Mouse (Mus musculus): ENCODE data around the gene Gpr21.
"Not testable (repeated sequence)": the region's sequence is repeated elsewhere in the genome, so short reads cannot be mapped to it uniquely, and the experiment has no call there.

Gpr21 gene

GRCm38 (mm10) chr2:37516030-37516710 lies at the start of gene Gpr21:
TSS of gene Gpr21 (plus strand) at chr2:37516332.
- DNase-seq (ENCODE audit: low read depth) = no peak

GRCm38 (mm10) chr2:37479559-37479958 lies 36.6 kb upstream of the Gpr21 start:
- no peak for DNase-seq (ENCODE audit: low read depth)

- DNase-seq (ENCODE audit: low read depth) = no peak
Observed at GRCm38 (mm10) chr2:37480039-37480438, 36.1 kb upstream of the Gpr21 start.

- DNase-seq (ENCODE audit: low read depth) = no peak
Observed at GRCm38 (mm10) chr2:37484165-37484564, 32.0 kb upstream of the Gpr21 start.

- DNase-seq (ENCODE audit: low read depth) = peak; percentile 47
Observed at GRCm38 (mm10) chr2:37485370-37485769, 30.8 kb upstream of the Gpr21 start.

- DNase-seq (ENCODE audit: low read depth) = no peak
Observed at GRCm38 (mm10) chr2:37486408-37486807, 29.7 kb upstream of the Gpr21 start.

- DNase-seq (ENCODE audit: low read depth) = no peak
Observed at GRCm38 (mm10) chr2:37488956-37489355, 27.2 kb upstream of the Gpr21 start.

- DNase-seq (ENCODE audit: low read depth) = no peak
Observed at GRCm38 (mm10) chr2:37497321-37497720, 18.8 kb upstream of the Gpr21 start.

GRCm38 (mm10) chr2:37505856-37506255 lies 10.3 kb upstream of the Gpr21 start:
- not testable (repeated sequence) for DNase-seq (ENCODE audit: low read depth)

GRCm38 (mm10) chr2:37511134-37511901 lies 4.8 kb upstream of the Gpr21 start:
- DNase-seq (ENCODE audit: low read depth) = no peak

GRCm38 (mm10) chr2:37516922-37517462 lies 860 bp downstream of the Gpr21 start:
- DNase-seq (ENCODE audit: low read depth) = no peak

GRCm38 (mm10) chr2:37518561-37519285 lies 2.6 kb downstream of the Gpr21 start:
- DNase-seq (ENCODE audit: low read depth) = no peak

- DNase-seq (ENCODE audit: low read depth) = no peak
Observed at GRCm38 (mm10) chr2:37519286-37519640, 3.1 kb downstream of the Gpr21 start.

GRCm38 (mm10) chr2:37527587-37527986 lies 11.5 kb downstream of the Gpr21 start:
- DNase-seq (ENCODE audit: low read depth) = no peak

- no peak for DNase-seq (ENCODE audit: low read depth)
Observed at GRCm38 (mm10) chr2:37529397-37529796, 13.3 kb downstream of the Gpr21 start.

- DNase-seq (ENCODE audit: low read depth) = no peak
Observed at GRCm38 (mm10) chr2:37530766-37531165, 14.6 kb downstream of the Gpr21 start.

- DNase-seq (ENCODE audit: low read depth) = no peak
Observed at GRCm38 (mm10) chr2:37531639-37532038, 15.5 kb downstream of the Gpr21 start.

- no peak for DNase-seq (ENCODE audit: low read depth)
Observed at GRCm38 (mm10) chr2:37549346-37550012, 33.3 kb downstream of the Gpr21 start.

- DNase-seq (ENCODE audit: low read depth) = no peak
Observed at GRCm38 (mm10) chr2:37556366-37556765, 40.2 kb downstream of the Gpr21 start.

- DNase-seq (ENCODE audit: low read depth) = no peak
Observed at GRCm38 (mm10) chr2:37565579-37565978, 49.4 kb downstream of the Gpr21 start.

GRCm38 (mm10) chr2:37566035-37566434 lies 49.9 kb downstream of the Gpr21 start:
- no peak for DNase-seq (ENCODE audit: low read depth)

- DNase-seq (ENCODE audit: low read depth) = no peak
Observed at GRCm38 (mm10) chr2:37569888-37570287, 53.8 kb downstream of the Gpr21 start.

Measured in c-Kit-positive CD71-negative TER-119-negative erythroid progenitor cells, embryonic 14.5 days (primary cell).